Mouse (Mus musculus): Measurements from ENCODE around the gene Teddm2.

Teddm2 gene

GRCm38 (mm10) chr1:153830746-153831145, 69.3 kb downstream of the Teddm2 start:
- no peak for DNase-seq (ENCODE audit: low spot score in 2 of 2)

- DNase-seq (ENCODE audit: low spot score in 2 of 2), result no peak
Measured at GRCm38 (mm10) chr1:153820216-153820615, 79.8 kb downstream of the Teddm2 start.

GRCm38 (mm10) chr1:153814278-153814677, 85.8 kb downstream of the Teddm2 start:
- DNase-seq (ENCODE audit: low spot score in 2 of 2), result no peak

GRCm38 (mm10) chr1:153807390-153807993, 92.5 kb downstream of the Teddm2 start:
- peak; percentile 29 to 49 for DNase-seq (ENCODE audit: low spot score in 2 of 2)

DNA sequence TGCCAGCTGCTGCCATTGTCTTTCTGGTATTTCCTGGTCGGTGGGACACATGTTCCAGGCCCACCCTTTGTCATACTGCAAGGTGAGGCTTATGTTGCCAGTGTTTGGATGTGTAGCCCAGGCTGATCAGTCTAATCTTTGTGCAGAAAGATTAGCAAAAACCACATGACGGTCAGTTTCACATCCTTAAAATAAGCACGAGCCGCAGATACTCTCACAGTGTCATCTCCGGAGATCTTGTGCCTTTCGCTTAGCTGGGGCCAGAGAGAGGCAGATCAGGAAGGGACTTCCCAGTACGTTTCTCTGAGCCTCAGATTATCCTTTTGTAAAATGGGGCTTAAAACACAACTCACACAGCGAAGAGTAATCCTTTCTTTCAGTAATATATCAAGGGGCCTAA, 96.5 kb downstream of the Teddm2 start:
- DNase-seq (ENCODE audit: low spot score in 2 of 2), result peak in 1 of 2 experiments; percentile 49

DNA sequence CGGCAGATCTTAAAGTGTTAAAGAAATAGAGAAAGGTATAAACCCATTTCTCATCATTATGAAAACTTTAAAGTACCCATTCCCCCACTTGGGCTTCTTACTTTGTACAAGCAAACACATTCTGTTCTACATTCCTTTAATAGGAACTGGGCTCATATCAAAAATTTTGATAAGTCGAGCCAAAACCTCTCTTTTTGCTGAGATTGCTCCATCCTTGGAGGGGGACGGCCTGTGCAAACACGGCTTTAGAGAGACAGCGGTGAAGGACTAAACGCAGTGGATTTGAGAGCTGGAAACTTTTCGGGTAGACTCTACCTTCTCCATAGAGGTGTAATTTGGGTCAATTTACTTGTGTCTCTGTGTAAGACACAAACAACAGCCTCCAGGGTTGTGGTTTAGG, 97.3 kb downstream of the Teddm2 start:
- no peak for DNase-seq (ENCODE audit: low spot score in 2 of 2)

Data from natural killer cell, adult 2 months (primary cell).